Mouse (Mus musculus): Measurements from ENCODE around the gene Tcaf3.

Tcaf3 gene

DNA sequence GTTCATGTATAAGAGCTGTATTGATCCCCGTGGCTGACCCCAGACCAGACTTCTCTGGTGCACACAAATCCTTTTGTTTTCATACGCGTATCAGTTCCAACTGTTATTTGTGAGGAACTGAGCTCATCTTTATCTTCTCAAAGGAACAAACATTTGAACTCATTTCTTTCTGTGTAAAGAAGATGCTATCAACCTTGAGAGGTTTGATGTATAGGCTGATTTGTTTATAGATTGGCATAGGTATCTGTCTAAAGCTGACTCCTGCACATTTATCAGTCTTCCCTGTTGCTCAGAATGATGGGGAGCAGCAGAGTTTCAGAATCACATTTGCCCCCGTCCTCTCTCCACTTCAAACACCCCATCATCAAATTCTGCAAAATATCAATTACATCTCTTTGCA, at the start of gene Tcaf3:
Gene Tcaf3 (minus strand): TSS at position 101 of the 400 bp plus-strand sequence.
- in situ Hi-C loops (cut with MseI, MboI) = loop anchor here in 1 of 2 experiments (25.0 kb wide), 1 partner anchor 310 kb away; the partner anchor contains the start of gene Clcn1

DNA sequence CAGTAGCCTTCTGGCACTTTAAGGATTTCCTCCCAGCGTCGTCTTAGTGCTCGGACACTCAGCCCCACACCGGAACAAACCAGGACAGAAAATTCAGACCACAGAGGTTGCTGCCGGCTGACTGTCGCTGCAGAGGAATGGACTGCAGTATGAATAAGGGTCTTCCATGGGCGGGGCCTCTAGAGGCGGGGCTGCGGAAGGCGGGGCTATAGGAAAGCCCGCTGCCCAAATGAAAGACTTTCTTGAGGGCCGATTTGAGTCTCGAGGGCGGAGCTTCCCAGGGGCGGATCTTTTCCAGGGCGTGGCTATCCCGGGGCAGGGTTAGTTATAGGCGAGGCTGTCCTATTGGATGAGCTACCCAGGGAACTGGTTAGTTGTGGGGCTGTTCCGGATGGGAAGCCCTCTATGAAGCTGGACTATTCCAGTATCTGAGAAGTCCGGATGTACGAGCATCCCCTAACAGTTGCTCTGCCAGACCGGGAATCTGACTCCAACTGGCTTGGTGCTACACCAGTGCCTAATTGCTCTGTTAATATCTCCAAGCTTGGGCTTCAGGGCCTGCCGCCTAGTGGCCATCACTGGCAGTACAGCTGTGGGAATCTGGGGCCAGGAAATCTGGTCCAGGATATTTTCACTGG, 47.5 kb upstream of the Tcaf3 start, which contains the start of gene Tcaf2:
Gene Tcaf2 (minus strand): TSS at position 343 of the 638 bp plus-strand sequence.
- in situ Hi-C loops (cut with MseI, MboI) = loop anchor here in 1 of 2 experiments (25.0 kb wide), 1 partner anchor 217 kb away; no protein-coding TSS in a partner anchor

DNA sequence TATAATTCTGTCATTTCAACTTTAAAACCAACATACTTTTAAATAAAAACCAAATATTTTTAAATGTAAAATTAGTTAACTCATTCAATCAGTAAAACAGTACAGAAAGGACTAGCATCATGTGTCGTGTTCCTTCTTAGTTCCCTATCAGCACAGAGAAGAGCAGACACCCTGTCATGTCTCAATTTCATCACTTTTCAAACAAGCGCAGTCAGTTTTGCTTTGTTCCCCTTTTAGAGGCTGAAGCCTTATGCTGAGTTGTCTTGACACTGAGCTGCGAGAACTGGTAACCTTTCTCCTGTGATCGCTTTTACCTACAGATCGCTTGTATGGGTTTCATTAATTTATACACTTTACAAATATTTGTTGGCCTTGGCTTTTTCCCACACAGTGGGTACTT, 36.9 kb upstream of the Tcaf3 start:
- in situ Hi-C loops (cut with MseI, MboI) = loop anchor here in 1 of 2 experiments (25.0 kb wide), 1 partner anchor 228 kb away; no protein-coding TSS in a partner anchor

DNA sequence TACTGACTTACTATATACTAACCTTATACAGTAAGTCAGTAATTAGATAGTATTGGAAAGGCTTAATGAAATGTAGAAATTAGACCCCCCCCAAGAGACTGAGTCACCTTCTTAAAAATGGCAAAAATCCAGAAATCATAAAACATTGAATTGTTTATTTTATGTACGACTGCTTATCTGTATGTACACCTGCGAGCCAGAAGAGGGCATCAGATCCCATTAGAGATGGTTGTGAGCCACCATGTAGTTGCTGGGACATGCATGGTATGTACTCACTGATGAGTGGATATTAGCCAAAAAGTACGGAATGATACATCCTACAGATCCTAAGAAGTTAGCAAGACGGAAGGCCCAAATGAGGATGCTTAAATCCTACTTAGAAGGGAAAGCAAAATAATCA, 33.9 kb upstream of the Tcaf3 start:
- in situ Hi-C loops (cut with MseI, MboI) = loop anchor here in 1 of 2 experiments (25.0 kb wide), 1 partner anchor 231 kb away; no protein-coding TSS in a partner anchor

DNA sequence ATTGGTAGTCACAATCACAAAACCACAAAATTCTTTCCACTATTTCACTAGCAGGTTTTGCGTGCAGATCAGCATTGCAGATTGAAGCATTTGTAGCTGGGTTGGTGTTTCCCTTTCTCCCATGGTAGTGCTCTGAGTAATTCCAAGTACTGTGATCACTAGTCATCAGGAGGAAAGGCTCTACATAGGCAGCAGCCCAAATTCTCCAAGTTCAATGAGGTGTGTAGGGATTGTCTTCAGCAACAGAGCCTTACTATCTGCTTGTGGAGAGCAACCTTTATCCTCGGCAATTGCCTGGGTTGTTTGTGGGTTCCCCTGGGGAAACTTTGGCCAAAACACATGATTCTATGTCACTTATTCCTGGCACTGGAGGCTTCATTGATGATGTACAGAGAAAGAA, 19.4 kb upstream of the Tcaf3 start:
- in situ Hi-C loops (cut with MseI, MboI) = no loop called here

DNA sequence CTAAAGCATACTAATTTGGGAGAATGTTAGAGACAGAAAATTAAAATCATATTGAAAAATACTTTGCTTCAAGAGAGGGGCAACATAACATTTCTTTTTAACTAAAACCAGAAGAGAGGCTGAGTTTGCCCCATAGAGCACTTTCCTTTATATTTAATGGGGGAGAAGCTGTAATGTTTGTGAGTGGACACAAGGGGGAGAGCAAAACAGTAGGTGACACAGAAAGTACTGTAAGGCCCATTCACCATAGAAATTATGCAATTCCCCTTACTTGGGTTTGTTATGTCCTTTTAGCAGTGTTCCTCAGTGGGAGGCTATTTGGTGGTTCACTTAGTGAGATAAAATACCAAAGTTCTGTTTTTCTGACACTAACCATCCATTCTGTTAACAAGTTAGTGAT, 14.7 kb upstream of the Tcaf3 start:
- in situ Hi-C loops (cut with MseI, MboI) = no loop called here

DNA sequence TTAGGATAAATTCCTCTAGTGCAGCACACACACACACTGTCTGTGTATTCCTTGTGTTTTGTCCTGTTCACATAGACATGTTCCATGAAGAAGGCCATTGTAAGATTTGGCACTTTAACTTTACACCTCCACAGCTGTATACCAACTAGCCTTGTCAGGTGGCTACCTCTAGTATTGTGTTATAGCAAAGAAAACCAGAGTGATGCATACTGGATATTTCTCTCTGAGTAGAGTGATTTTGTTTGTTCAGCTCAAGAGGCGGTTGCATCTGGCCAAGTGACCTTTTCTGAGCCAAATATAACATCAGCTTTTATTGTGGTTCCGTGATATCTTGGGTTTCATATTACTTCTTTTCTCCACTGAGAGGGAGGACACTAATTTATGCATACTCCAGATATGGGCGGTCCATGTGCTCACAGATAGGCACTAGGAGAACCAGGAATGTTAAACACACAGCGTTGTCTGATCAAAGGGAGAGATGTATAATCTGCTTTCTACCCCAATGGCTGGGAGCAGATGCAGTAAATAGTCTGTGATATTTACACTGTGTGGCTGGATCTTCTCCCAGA, 13.5 kb upstream of the Tcaf3 start:
- in situ Hi-C loops (cut with MseI, MboI) = no loop called here

DNA sequence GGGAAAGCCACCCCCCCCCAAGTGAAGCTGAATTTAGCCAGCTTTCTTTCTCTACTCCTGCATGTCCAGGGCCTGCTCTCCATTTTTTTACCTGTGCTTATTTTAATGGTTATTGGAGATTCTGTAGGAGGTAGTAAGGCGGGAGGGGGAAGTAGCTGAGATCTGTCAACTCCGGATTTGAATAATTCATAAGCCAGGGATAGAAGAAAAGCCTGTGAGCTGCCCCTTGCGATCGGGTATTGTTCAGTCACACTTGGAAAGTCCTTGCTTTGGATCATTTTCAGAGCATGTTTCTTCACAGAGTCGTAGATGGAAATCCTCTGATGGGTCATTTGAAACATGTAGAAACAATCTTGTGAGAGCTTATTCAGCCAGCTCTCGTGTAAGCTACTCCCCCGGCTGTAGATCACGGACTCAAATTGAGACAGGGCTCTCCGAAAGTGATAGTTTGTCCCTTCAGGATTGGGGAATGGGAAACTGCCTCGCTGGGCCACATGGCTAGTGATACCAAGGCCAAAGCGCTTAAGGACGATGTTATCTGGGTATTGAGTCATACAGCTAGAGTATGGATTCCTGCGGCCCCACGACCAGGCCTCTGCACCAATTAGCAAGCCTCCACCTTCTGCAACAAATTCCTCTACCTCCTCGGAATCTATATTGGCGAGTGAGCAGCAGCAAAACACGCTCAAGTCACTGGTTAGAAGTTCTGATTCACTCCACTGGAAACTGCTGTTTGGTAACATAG, 4.2 kb downstream of the Tcaf3 start:
- in situ Hi-C loops (cut with MseI, MboI) = loop anchor here in 1 of 2 experiments (25.0 kb wide), 1 partner anchor 306 kb away; the partner anchor contains the start of gene Clcn1

DNA sequence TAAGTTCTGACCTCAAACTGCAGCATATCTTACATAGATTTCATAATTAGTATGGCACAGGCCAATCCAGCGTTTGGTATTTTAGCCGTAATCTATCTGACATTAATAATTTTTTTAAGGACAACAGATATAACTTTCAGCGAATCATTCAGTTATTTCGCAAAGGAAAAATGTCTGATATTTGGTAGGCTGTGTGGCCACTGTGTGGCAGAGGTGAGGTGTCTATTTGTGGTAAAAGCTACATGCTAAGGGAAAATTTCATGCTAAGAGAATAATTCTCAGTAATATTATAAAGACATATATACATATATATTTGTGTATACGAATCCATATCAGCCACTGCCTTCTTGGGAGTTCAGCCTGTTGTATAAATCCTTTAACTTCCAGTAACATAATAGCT, 10.9 kb downstream of the Tcaf3 start:
- in situ Hi-C loops (cut with MseI, MboI) = loop anchor here in 1 of 2 experiments (10.0 to 25.0 kb wide), 2 partner anchors 202 to 299 kb away; partner anchors contain the start of gene Clcn1

DNA sequence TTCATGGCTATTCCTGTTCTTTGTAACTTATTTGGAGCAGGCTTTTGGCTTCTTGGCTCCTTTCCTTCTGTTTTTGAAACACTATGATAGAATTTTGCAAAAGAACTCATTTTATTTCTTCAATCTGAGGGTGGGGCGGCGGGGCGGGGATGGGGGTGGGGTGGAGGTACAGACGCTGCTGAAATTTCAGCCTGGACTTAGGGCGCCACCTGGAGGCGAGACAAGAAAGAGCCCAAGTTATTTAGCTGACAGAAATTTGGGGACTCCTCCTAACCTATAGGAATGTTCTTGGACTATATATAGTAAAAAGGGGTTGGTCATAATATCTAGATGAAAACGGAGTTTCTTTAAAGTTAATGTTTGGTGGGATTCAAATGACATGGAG, 14.0 kb downstream of the Tcaf3 start:
- in situ Hi-C loops (cut with MseI, MboI) = loop anchor here in 1 of 2 experiments (10.0 to 25.0 kb wide), 2 partner anchors 199 to 296 kb away; partner anchors contain the start of gene Clcn1

DNA sequence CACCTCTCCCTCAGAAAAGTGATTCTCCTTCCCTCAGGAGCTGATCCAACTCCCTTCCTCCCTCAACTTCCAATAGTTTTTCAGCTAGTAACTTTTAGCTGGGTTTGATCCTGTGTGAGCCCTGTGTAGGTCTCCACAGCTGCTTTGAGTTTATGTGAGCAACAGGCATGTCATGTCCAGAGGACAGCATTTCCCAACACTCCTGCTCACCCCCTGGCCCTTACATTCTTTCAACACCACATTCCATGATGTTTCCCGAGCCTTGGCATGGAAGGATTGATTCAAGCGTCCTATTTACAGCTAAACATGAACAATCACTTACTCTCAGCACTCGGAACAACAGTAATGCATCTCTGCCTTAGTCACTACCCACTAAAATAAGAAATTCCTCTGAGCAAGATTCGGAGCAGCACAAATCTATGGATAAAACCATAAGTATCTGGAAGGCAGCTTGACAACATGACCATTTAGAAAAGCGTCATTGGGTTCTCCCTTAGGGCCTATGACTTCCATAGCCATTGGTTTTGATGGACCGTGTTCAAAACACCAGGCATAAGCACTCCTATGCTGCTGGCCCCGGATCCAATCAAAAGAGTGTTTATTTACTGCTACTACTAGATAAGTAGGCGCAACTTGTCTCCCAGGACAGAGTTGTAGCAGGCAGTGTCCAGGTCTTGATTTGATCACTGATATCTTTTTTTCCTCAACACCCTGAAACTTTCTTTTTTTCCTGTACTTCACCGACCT, 14.6 kb downstream of the Tcaf3 start:
- in situ Hi-C loops (cut with MseI, MboI) = loop anchor here in 1 of 2 experiments (10.0 to 25.0 kb wide), 2 partner anchors 198 to 296 kb away; partner anchors contain the start of gene Clcn1

DNA sequence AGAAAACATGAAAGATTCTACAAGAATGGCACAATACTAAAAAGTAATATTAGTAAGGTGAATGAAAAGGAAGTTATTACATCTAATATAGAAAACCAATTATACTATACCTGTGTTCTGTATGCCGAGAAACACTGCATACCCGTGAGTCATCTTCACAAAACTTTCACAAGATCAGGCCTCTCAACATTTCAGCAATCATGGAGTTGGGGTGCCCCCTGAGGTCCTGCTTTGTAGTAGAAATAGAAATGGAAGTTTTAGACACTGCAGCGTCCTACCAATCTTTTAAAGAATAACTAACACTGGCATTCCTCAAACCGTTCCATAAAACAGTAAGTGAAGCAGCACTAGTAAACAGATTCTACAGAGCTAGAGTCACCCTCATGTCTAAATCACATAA, 18.8 kb downstream of the Tcaf3 start:
- in situ Hi-C loops (cut with MseI, MboI) = loop anchor here in 1 of 2 experiments (25.0 kb wide), 1 partner anchor 291 kb away; the partner anchor contains the start of gene Clcn1

DNA sequence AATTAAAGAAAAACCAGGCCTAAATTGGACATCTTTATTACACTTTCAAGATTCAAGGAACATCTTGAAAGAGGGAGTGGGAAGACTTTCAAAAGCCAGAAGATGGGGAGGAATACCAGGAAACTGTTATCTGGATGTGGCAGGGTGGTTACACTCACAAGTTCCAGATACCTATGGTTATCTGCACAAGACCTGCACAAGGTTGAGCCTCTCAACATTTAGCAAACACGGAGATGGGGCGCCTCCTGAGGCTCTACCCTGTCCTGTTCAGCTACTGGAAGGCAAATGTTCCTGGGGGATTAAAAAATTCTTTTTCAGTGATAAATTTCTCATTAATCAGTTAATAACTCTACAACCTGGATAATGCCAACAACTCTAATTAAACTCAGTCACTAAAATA, 20.1 kb downstream of the Tcaf3 start:
- in situ Hi-C loops (cut with MseI, MboI) = loop anchor here in 1 of 2 experiments (25.0 kb wide), 1 partner anchor 290 kb away; the partner anchor contains the start of gene Clcn1

DNA sequence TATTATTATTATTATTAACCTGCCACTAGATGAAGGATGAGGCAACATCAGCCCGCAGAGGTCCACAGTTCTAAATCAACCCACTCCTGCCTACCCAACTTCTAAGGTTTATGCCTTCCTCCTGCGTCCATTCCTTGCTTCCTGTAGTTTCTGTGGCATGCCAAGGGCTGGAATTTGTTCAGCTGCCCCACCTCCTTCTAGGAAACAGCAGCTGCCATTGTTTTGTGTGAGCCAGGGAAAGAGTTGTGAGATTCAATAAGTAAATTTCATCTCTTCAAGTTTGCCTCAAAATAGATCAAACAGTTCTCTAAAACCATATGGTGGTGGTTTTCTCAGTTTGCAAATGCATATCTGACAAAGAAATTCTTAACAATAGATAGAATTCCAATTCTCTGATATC, 29.3 kb downstream of the Tcaf3 start:
- in situ Hi-C loops (cut with MseI, MboI) = no loop called here

DNA sequence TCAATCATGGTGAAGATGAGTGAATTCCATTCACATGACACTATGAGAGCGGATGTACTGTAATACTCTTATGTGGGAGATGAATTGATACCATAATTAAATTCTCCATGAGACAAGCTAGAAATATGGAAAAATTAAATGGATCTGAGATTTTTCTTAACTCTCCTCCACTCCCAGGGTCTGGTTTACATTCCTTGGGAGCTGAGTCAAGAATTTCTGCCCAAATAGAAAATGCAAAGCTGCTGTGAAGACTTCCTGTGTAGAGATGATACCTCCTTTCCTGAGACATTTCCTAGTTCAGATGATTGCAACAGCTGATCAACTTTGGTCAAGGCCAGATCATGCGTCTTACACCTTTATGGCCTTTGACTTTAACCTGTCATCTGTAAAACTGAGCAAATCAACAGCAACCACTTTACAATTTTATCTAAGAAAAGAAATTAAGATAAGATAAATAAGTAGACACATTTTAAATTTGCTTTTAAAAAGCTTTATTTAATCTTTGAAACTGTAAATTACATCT, 31.4 kb downstream of the Tcaf3 start:
- in situ Hi-C loops (cut with MseI, MboI) = no loop called here

DNA sequence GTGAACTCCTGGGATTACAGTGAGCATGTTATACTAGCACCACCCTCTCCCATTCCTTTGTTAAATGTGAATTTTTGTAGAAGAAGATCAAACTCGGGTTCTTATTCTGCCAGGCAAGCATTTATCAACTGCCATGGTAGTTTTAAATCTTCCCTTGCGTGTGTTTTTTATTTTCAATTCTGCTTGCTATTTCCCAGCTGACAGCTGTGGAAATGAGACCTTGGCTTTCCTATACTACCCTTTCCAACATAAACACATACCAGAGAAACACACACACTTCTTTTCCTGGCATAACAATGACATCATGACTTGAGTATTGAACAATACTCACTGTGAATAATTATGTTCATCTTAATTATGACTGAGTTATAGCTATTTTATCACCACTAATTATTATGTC, 35.2 kb downstream of the Tcaf3 start:
- in situ Hi-C loops (cut with MseI, MboI) = no loop called here

DNA sequence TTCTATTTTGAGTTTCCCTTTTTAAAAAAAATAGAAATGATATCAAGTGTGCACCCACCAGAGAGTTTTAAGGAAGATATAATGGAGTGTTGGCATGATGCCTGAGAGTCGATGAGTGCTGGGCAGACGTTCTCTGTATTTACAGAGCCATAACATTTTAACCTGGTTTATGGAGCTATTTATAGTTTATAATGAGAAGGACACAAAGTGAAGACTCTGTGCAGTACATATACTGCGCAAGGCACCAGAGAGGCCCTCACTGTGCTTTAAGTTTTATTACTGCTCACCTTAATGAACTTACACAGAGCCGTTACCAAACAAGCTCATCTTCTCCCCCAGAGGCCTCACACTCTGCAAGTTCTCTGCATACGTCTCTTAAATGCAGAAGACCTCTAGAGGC, 36.6 kb downstream of the Tcaf3 start:
- in situ Hi-C loops (cut with MseI, MboI) = no loop called here

DNA sequence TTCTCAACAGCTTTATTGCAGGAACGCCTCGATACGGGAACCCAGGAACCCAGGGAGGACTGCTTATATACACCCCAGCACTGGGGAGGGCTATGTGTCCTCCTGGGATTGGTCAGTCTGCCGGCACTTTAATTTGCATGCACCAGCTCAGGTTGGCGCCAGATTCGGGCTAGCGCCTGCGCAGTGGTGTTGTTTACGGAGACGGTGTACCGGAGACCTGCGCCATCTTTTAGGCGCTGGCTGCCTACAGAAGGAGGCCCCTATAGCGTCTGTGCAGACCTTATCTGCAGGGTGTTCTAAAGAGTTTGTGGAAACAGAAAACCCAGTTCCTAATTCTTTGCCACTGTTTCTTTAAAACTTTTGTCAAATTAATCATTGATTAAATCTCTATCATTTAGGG, 38.9 kb downstream of the Tcaf3 start:
- in situ Hi-C loops (cut with MseI, MboI) = no loop called here

DNA sequence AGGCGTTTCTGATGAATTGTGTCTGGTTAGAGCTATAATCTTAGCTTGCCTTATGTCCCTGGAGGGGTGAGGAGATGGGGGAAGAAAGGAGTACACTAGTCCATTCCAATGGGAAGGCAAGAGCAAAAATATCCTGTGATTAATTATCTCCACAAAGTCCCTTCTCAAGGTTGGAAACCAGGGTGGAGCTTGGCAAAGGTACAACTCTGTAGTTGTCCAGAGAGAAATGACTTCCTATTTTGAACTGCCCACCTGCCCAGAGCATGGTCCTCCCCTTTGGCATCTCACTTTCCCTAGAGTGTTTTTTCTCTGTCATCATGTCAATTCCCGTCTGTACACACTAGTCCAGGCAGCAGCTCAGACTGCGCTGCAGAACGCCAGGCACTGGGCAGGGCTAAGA, 50.0 kb downstream of the Tcaf3 start, which contains the start of gene Olfr455:
Gene Olfr455 (minus strand): TSS at position 127 of the 400 bp plus-strand sequence.
- in situ Hi-C loops (cut with MseI, MboI) = no loop called here

DNA sequence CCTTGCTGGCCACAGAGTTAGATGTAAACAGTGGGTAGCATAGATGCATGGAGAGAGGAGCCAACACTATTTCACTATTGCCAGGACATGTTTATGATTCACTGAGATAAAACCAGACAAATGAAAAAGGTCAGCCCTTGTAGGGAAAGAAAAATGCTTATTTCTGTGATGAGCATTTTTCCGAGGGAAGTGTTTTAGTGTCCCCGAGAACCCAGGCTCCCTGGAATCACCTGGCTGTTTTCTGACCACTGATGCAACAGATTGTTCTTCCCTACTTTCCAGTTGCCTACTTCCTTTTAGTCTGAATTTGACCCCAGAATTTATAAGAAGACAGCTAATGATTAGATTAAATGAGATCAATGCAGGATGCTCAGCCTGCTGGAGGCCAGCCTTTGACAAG, 51.3 kb downstream of the Tcaf3 start:
- in situ Hi-C loops (cut with MseI, MboI) = no loop called here

DNA sequence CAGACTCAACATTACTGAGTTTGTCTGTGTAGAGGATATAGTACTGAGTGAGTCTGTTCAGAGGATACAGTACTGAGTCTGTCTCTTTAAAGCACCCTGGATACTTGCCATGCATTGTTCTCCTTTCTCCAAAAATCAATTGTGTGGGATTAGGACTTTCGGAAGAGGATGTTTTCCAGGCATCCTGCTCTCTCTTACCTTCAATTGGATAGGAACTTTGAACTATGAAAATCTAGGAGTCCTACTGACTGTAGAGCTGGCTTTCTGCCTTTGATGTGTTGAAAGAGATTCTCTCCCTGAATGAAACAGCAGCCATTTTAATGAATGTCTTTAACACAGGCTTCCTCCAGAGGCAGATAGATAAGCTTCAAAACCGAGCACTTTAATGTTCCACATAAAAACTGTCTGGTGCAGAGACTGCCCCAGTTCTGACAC, 52.0 kb downstream of the Tcaf3 start:
- in situ Hi-C loops (cut with MseI, MboI) = no loop called here
